Mouse (Mus musculus) midbrain, embryonic 14.5 days (tissue): ENCODE data around the gene Pla2g16. TPM values are rescaled to one million over a fixed set of nuclear protein-coding genes. Genes with fewer than 3 reads are reported as not detected.

Source experiments
- ATAC-seq: fragments of 200-750 bp; cut with Nextera tagmentation; 2 replicates; pipeline ENCODE4 v1.8.0; 2017; ENCODE audit warnings: moderate number of reproducible peaks, moderate library complexity; ENCODE audit not compliant: low FRiP score, low TSS enrichment
- DNase-seq: peaks from one replicate; pipeline ENCODE4 v3.0.0-alpha.2; 2015
- H3K27ac ChIP-seq: fragments of 300-500 bp; sonication (generic); replicated peaks from 2 replicates; pipeline ENCODE4 v1.5.1; 2014; ENCODE audit warnings: mild to moderate bottlenecking, low read depth, low read length, moderate library complexity
- H3K27me3 ChIP-seq: fragments of 300-500 bp; sonication (generic); 2 replicates; pipeline ENCODE4 v1.6.1; 2014; ENCODE audit warnings: low read length, control low read depth, mixed read lengths; ENCODE audit not compliant: control insufficient read depth, insufficient read depth
- H3K36me3 ChIP-seq: fragments of 300-500 bp; sonication (generic); 2 replicates; pipeline ENCODE4 v1.6.1; 2014; ENCODE audit warnings: low read length, control low read depth; ENCODE audit not compliant: control insufficient read depth, insufficient read depth
- H3K4me1 ChIP-seq: fragments of 300-500 bp; sonication (generic); 2 replicates; pipeline ENCODE4 v1.6.1; 2014; ENCODE audit warnings: mild to moderate bottlenecking, antibody characterized with exemption, low read length, control low read depth; ENCODE audit not compliant: control insufficient read depth, insufficient read depth
- H3K4me2 ChIP-seq: fragments of 300-500 bp; sonication (generic); 2 replicates; pipeline ENCODE4 v1.6.1; 2014; ENCODE audit warnings: mild to moderate bottlenecking, low read length, moderate library complexity
- H3K4me3 ChIP-seq: fragments of 300-500 bp; sonication (generic); replicated peaks from 2 replicates; pipeline ENCODE4 v1.5.1; 2014; ENCODE audit warnings: low read depth, low read length
- H3K9ac ChIP-seq: fragments of 300-500 bp; sonication (generic); replicated peaks from 2 replicates; pipeline ENCODE4 v1.6.1; 2014; ENCODE audit warnings: mild to moderate bottlenecking, low read length, moderate library complexity
- H3K9me3 ChIP-seq: fragments of 300-500 bp; sonication (generic); 2 replicates; pipeline ENCODE4 v1.6.1; 2016; ENCODE audit warnings: low read length, control low read depth, mixed read lengths; ENCODE audit not compliant: control insufficient read depth
- WGBS: fragments of 180-500 bp; shearing (Covaris S2); extraction: QIAGEN DNeasy Blood & Tissue Kit; methylation state at CpG from one replicate; pipeline ENCODE4 v1.1.7; 2014; 5-methylcytosine and 5-hydroxymethylcytosine counted together
- polyA plus RNA-seq: library from polyadenylated mRNA; unstranded; fragments of >200 nt; fragmentation: Nextera tagmentation; extraction: Ambion mirVana; gene quantifications from 2 replicates; pipeline ENCODE4 v1.2.1, GENCODE M21; 2014

The Pla2g16 gene
- polyA plus RNA-seq, 1 experiment from 2014 or later, result 2.5 TPM

- ATAC-seq (no peak), DNase-seq (no peak)
- Histone ChIP-seq H3K9me3 (no peaks in the 10 kb centered on the region), H3K36me3 (no peaks in the 10 kb centered on the region), H3K4me3 (no peak overlapping the region), H3K9ac (no peak overlapping the region), H3K27me3 (no peaks in the 10 kb centered on the region), H3K27ac (no peak overlapping the region), H3K4me1 (no peaks in the 10 kb centered on the region), H3K4me2 (no peak overlapping the region)
- 81% methylated on average over 1 of the region's 1 CpGs for WGBS
Measured at GRCm38 (mm10) chr19:7576180-7576579, 18.9 kb downstream of the Pla2g16 start.

GRCm38 (mm10) chr19:7577710-7578109, 20.5 kb downstream of the Pla2g16 start:
- H3K9me3 ChIP-seq, result no peaks in the 10 kb centered on the region
- no peaks in the 10 kb centered on the region for H3K27me3 ChIP-seq
- WGBS, result 96% methylated on average over 3 of the region's 3 CpGs
- no peak overlapping the region for H3K4me3 ChIP-seq
- H3K9ac ChIP-seq, result no peak overlapping the region
- H3K4me2 ChIP-seq, result no peak overlapping the region
- ATAC-seq (no peak), DNase-seq (no peak)
- H3K36me3 ChIP-seq, result no peaks in the 10 kb centered on the region
- H3K4me1 ChIP-seq, result no peaks in the 10 kb centered on the region
- H3K27ac ChIP-seq, result no peak overlapping the region

- Histone ChIP-seq H3K36me3 (no peaks in the 10 kb centered on the region), H3K9me3 (no peaks in the 10 kb centered on the region), H3K4me1 (no peaks in the 10 kb centered on the region), H3K4me3 (no peak overlapping the region), H3K27ac (no peak overlapping the region), H3K9ac (no peak overlapping the region), H3K4me2 (no peak overlapping the region), H3K27me3 (no peaks in the 10 kb centered on the region)
- DNase-seq (no peak), ATAC-seq (no peak)
- 78% methylated on average over 5 of the region's 5 CpGs for WGBS
Measured at GRCm38 (mm10) chr19:7581042-7581441, 23.8 kb downstream of the Pla2g16 start.

GRCm38 (mm10) chr19:7583101-7583500, 25.8 kb downstream of the Pla2g16 start:
- no peak for DNase-seq
- Histone ChIP-seq H3K4me3 (no peak overlapping the region), H3K27me3 (no peaks in the 10 kb centered on the region), H3K4me1 (no peaks in the 10 kb centered on the region), H3K9ac (no peak overlapping the region), H3K4me2 (no peak overlapping the region), H3K9me3 (no peaks in the 10 kb centered on the region), H3K36me3 (no peaks in the 10 kb centered on the region), H3K27ac (no peak overlapping the region)
- WGBS, result 63% methylated on average over 7 of the region's 7 CpGs
- no peak for ATAC-seq

DNA sequence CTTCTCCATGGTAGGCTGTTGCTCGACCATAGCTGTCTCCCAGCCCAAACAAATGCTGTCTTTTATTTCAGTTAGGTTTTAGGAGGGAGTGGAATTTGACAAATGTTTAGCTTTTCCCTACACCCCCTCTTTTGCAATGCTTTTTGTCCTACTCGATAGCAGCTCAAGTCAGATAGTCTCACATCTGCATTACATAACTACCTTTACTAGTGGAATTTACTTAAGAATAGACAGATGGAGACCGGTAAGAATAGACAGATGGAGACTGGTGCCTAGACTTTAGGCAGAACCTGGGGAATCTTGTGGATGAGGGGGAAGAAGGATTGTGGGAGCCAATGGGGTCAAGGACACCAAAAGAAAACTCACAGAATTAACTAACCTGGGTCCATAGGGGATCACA, 26.3 kb downstream of the Pla2g16 start:
- ATAC-seq (no peak), DNase-seq (no peak)
- Histone ChIP-seq H3K9me3 (no peaks in the 10 kb centered on the region), H3K4me3 (no peak overlapping the region), H3K27me3 (no peaks in the 10 kb centered on the region), H3K9ac (no peak overlapping the region), H3K4me2 (no peak overlapping the region), H3K4me1 (no peaks in the 10 kb centered on the region), H3K36me3 (no peaks in the 10 kb centered on the region), H3K27ac (no peak overlapping the region)
- 83% methylated on average over 3 of the region's 3 CpGs for WGBS

DNA sequence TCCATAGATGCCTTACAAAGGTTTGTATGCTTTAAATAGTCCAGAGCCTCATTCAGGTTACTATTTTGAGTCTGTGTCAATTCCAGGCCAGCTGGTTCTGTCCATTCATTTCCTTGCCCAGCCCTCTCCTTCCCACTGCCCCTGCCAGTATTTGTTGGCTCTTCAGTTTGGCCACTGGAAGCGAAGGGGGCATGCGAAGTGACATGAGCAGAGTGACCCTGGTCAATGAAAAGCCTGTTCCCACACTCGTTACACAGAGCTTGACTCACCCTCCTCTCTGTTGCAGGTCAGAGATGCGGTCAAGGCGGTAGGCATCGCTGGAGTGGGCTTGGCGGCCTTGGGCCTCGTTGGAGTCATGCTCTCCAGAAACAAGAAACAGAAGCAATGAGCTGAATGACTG, 28.0 kb downstream of the Pla2g16 start:
- Histone ChIP-seq H3K36me3 (no peaks in the 10 kb centered on the region), H3K27ac (no peak overlapping the region), H3K9me3 (no peaks in the 10 kb centered on the region), H3K9ac (no peak overlapping the region), H3K27me3 (no peaks in the 10 kb centered on the region), H3K4me3 (no peak overlapping the region), H3K4me2 (no peak overlapping the region), H3K4me1 (no peaks in the 10 kb centered on the region)
- 88% methylated on average over 8 of the region's 8 CpGs for WGBS
- ATAC-seq (no peak), DNase-seq (no peak)

DNA sequence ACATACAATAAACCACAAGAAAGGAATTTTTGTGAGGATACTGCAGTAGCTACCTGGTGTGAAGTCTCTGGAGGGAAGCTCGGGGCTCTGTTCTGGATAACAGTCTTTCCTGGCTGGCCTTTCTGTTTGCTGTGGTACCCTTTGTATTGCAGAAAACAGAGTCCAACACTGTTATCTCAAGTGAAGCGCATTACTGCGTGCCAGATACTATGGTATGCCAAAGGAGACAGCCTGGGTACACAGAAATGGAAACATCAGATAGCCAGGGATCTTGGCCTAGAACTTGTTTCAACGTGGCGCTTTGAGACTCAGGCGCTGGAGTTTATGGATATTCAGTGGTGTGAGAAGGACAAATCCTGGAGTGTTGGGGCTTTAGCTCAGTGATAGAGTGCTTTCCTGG, 28.5 kb downstream of the Pla2g16 start:
- no peak for ATAC-seq

GRCm38 (mm10) chr19:7590795-7591194, 33.5 kb downstream of the Pla2g16 start:
- H3K27me3 ChIP-seq, result no peaks in the 10 kb centered on the region
- no peak for ATAC-seq
- DNase-seq, result no peak

More for the DNA sequence above, 28.5 kb downstream of the Pla2g16 start:
- no peaks in the 10 kb centered on the region for H3K36me3 ChIP-seq
- H3K4me1 ChIP-seq, result no peaks in the 10 kb centered on the region
- H3K9me3 ChIP-seq, result no peaks in the 10 kb centered on the region
- 95% methylated on average over 6 of the region's 6 CpGs for WGBS
- H3K4me2 ChIP-seq, result no peak overlapping the region
- no peak for DNase-seq
- H3K27me3 ChIP-seq, result no peaks in the 10 kb centered on the region
- no peak overlapping the region for H3K4me3 ChIP-seq
- no peak overlapping the region for H3K27ac ChIP-seq
- no peak overlapping the region for H3K9ac ChIP-seq

GRCm38 (mm10) chr19:7592018-7592417, 34.8 kb downstream of the Pla2g16 start:
- Histone ChIP-seq H3K4me2 (no peak overlapping the region), H3K9ac (no peak overlapping the region), H3K4me3 (no peak overlapping the region), H3K36me3 (no peaks in the 10 kb centered on the region), H3K27ac (no peak overlapping the region), H3K9me3 (no peaks in the 10 kb centered on the region), H3K27me3 (no peaks in the 10 kb centered on the region), H3K4me1 (no peaks in the 10 kb centered on the region)
- ATAC-seq (no peak), DNase-seq (no peak)
- 69% methylated on average over 3 of the region's 3 CpGs for WGBS

More at GRCm38 (mm10) chr19:7590795-7591194, 33.5 kb downstream of the Pla2g16 start:
- Histone ChIP-seq H3K27ac (no peak overlapping the region), H3K4me1 (no peaks in the 10 kb centered on the region), H3K4me2 (no peak overlapping the region), H3K9me3 (no peaks in the 10 kb centered on the region), H3K9ac (no peak overlapping the region), H3K4me3 (no peak overlapping the region), H3K36me3 (no peaks in the 10 kb centered on the region)
